Mouse (Mus musculus) stomach, embryonic 16.5 days (tissue): ENCODE data around the gene Rufy1. TPM values are rescaled to one million over a fixed set of nuclear protein-coding genes. Genes with fewer than 3 reads are reported as not detected.

Source experiments
- ATAC-seq: fragments of 200-750 bp; cut with Nextera tagmentation; 2 replicates; pipeline ENCODE4 v1.8.0; 2017; ENCODE audit warnings: moderate number of reproducible peaks, moderate TSS enrichment; ENCODE audit not compliant: insufficient read depth, low FRiP score
- H3K27ac ChIP-seq: fragments of 300-500 bp; sonication (generic); 2 replicates; pipeline ENCODE4 v1.5.1; 2014; ENCODE audit warnings: low read length
- H3K27me3 ChIP-seq: fragments of 300-500 bp; sonication (generic); 2 replicates; pipeline ENCODE4 v1.6.1; 2014; ENCODE audit warnings: low read length, control low read depth, mixed read lengths; ENCODE audit not compliant: control insufficient read depth, insufficient read depth
- H3K36me3 ChIP-seq: fragments of 300-500 bp; sonication (generic); 2 replicates; pipeline ENCODE4 v1.6.1; 2014; ENCODE audit warnings: low read length; ENCODE audit not compliant: control insufficient read depth, insufficient read depth
- H3K4me1 ChIP-seq: fragments of 300-500 bp; sonication (generic); 2 replicates; pipeline ENCODE4 v1.6.1; 2014; ENCODE audit warnings: low read length, control low read depth, mixed read lengths; ENCODE audit not compliant: control insufficient read depth, insufficient read depth
- H3K4me2 ChIP-seq: fragments of 300-500 bp; sonication (generic); 2 replicates; pipeline ENCODE4 v1.6.1; 2014; ENCODE audit warnings: low read depth, low read length, mixed read lengths
- H3K4me3 ChIP-seq: fragments of 300-500 bp; sonication (generic); replicated peaks from 2 replicates; pipeline ENCODE4 v1.5.1; 2014; ENCODE audit warnings: mild to moderate bottlenecking, low read length
- H3K9ac ChIP-seq: fragments of 300-500 bp; sonication (generic); 2 replicates; pipeline ENCODE4 v1.6.1; 2014; ENCODE audit warnings: low read length
- H3K9me3 ChIP-seq: fragments of 300-500 bp; sonication (generic); replicated peaks from 2 replicates; pipeline ENCODE4 v1.6.1; 2016; ENCODE audit warnings: low read length, control low read depth; ENCODE audit not compliant: control insufficient read depth
- WGBS: fragments of 180-500 bp; shearing (Covaris S2); extraction: QIAGEN DNeasy Blood & Tissue Kit; methylation state at CpG from one replicate; pipeline ENCODE4 v1.1.7; 2014; 5-methylcytosine and 5-hydroxymethylcytosine counted together
- polyA plus RNA-seq: library from polyadenylated mRNA; unstranded; fragments of >200 nt; fragmentation: Nextera tagmentation; extraction: Ambion mirVana; gene quantifications from 2 replicates; pipeline ENCODE4 v1.2.1, GENCODE M21; 2015

Rufy1 gene
- 19.5 and 20.2 TPM in 2 replicates for polyA plus RNA-seq

DNA sequence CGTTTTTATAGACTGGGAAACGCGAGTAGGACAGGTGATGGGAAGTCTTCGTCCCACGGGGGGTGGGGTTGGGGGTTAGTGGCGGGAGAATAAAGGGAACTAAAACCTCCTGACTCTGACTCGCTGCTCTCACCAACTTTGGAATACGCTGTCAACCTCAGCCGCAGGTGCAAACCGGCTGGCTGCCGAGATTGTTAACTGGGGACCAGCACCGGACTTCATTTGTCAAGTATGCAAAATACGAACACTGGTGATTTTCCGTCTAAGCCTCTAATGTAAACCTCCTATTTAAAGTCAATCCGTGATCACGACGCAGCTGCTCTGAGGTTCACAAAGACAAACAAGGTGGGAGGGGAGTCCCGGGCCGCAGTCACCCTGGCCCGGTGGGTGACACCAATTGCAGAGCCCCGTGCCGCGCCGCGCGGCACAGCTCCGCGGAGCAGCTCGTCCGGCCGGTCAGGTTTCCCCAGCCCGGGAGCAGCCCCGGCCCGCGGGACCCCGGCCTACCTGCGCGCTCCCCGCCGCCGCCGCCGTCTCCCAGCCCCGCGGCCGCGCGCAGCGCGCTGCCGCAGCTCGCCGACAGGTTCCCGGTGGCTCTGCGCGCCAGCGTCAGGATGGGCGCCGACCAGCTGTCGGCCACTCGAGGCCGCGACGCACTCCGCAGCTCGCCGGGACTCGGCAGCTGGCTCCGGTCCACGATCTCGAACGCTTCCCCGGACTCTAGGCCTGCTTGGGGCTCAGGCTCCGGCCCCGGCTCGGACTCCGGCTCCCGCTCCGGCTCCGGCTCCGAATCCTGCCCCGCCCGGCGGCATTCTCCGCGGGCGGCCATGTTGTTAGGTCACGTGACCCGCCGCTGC lies at the start of gene Rufy1:
Gene Rufy1 (minus strand): TSS at position 849 of the 857 bp plus-strand sequence.
- Histone ChIP-seq H3K9ac (peak within 1 kb of the TSS; percentile 87), H3K36me3 (no peaks in the 10 kb centered on the region), H3K4me2 (peak within 1 kb of the TSS; percentile 76), H3K4me3 (peak within 1 kb of the TSS; percentile 84), H3K27me3 (no peaks in the 10 kb centered on the region), H3K9me3 (no peaks in the 10 kb centered on the region), H3K27ac (peak within 1 kb of the TSS; percentile 93), H3K4me1 (peaks cover 10% of the 10 kb centered on the region)
- ATAC-seq = peak; percentile 84
- under 1% methylated on average over 90 of the region's 90 CpGs for WGBS

DNA sequence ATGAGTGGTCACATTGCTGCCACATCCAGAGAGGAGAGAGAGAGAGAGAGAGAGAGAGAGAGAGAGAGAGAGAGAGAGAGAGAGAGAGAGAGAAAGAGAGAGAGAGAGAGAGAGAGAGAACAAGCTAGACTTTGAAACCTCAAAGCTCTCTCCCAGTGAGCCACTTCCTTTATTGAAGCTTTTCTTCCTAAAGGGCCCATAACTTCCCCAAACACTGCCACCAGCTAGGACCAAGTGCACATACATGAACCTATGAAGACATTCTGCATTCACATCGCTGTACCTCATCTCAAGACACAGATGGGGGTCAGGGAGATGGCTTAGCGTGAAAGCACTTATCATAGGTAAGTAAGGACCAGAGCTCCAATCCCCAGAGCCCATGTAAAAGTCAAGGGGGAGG lies 47.1 kb upstream of the Rufy1 start:
- ATAC-seq = no peak
- no peaks in the 10 kb centered on the region for H3K9me3 ChIP-seq
- no peak overlapping the region for H3K9ac ChIP-seq
- H3K27ac ChIP-seq = no peak overlapping the region
- 90% methylated on average over 2 of the region's 2 CpGs for WGBS
- no peaks in the 10 kb centered on the region for H3K27me3 ChIP-seq
- no peaks in the 10 kb centered on the region for H3K36me3 ChIP-seq
- H3K4me3 ChIP-seq = no peak overlapping the region
- H3K4me2 ChIP-seq = no peak overlapping the region
- H3K4me1 ChIP-seq = 0 out of 2 replicates have a peak, but pooled peaks cover 3% of the 10 kb centered on the region

DNA sequence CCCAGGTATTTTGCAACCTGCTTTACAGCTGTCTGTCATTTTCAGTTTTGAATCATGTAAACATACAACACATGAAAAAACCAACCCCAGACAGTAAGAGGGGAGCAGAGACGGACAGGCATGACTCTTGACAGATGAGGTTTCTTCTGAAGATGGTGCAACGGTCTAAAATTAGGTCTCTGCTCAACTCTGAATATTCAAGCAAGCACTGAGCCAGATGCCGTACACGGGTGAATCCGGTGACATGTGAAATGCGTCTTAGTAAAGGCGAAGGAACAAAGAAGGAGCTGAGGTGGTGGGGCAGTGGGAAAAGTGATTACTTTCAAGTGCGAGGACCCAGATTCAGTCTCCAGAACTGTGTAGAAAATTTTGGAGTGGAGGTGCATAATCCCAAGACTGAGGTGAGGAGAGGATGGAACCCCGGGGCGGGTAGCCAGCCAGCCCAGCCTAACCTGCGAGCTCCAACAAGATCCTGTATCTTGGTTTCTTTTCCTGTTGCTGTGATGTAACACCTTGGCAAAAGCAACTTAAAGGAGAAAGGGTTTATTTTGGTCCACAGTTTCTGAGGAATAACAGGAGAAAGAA lies 46.7 kb upstream of the Rufy1 start:
- no peaks in the 10 kb centered on the region for H3K36me3 ChIP-seq
- no peaks in the 10 kb centered on the region for H3K27me3 ChIP-seq
- H3K4me3 ChIP-seq = no peak overlapping the region
- no peak overlapping the region for H3K9ac ChIP-seq
- no peak overlapping the region for H3K4me2 ChIP-seq
- H3K27ac ChIP-seq = no peak overlapping the region
- 70% methylated on average over 11 of the region's 11 CpGs for WGBS
- H3K4me1 ChIP-seq = 0 out of 2 replicates have a peak, but pooled peaks cover 3% of the 10 kb centered on the region
- no peaks in the 10 kb centered on the region for H3K9me3 ChIP-seq
- no peak for ATAC-seq

DNA sequence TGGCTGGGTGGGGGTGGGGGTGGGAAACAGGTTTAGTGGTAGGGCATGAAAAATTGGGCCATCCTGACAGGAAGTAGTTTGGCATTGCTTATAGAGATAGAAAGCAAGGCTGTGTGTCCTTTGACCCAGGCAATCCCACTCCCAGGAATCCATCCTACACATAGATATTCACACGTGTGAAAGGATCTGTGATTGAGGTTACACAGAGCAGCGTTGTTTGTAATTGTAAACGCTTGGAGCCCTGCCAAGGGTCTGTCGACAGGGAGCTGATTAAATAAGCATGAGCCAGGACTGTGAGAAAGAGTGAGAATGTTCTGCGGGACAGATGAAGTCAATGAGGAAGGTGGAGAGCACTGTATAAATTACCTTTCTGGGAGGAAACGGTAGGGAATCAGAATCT lies 46.0 kb upstream of the Rufy1 start:
- Histone ChIP-seq H3K4me1 (0 out of 2 replicates have a peak, but pooled peaks cover 3% of the 10 kb centered on the region), H3K4me2 (no peak overlapping the region), H3K36me3 (no peaks in the 10 kb centered on the region), H3K27ac (no peak overlapping the region), H3K4me3 (no peak overlapping the region), H3K9ac (no peak overlapping the region), H3K27me3 (no peaks in the 10 kb centered on the region), H3K9me3 (no peaks in the 10 kb centered on the region)
- WGBS = 14% methylated on average over 6 of the region's 6 CpGs
- 0 out of 2 replicates have a peak, but pooled peaks have one; percentile 29 for ATAC-seq

DNA sequence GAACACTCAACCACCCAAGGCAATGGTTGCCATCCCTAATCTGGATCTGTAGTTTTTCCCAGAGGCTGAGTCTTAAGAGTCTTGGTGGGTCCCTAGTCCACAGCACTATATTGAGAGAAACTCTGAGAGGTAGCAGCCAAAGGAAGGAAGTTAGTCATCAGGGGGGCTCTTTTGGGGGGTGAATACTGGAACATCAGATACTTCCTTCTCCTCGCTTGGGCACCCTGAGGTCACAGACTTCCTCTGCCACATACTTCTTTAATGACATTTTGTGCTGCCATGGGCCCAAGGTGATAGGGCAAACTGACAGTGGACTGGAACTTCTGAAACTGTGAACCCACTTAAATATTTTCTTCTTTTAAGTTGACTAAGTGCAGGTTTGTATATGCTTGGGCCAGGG lies 43.0 kb upstream of the Rufy1 start:
- 81% methylated on average over 1 of the region's 1 CpGs for WGBS
- H3K36me3 ChIP-seq = no peaks in the 10 kb centered on the region
- H3K9ac ChIP-seq = no peak overlapping the region
- H3K4me3 ChIP-seq = no peak overlapping the region
- no peak overlapping the region for H3K4me2 ChIP-seq
- no peaks in the 10 kb centered on the region for H3K27me3 ChIP-seq
- 0 out of 2 replicates have a peak, but pooled peaks cover 4% of the 10 kb centered on the region for H3K9me3 ChIP-seq
- 0 out of 2 replicates have a peak, but pooled peaks cover 3% of the 10 kb centered on the region for H3K4me1 ChIP-seq
- H3K27ac ChIP-seq = no peak overlapping the region
- ATAC-seq = no peak

DNA sequence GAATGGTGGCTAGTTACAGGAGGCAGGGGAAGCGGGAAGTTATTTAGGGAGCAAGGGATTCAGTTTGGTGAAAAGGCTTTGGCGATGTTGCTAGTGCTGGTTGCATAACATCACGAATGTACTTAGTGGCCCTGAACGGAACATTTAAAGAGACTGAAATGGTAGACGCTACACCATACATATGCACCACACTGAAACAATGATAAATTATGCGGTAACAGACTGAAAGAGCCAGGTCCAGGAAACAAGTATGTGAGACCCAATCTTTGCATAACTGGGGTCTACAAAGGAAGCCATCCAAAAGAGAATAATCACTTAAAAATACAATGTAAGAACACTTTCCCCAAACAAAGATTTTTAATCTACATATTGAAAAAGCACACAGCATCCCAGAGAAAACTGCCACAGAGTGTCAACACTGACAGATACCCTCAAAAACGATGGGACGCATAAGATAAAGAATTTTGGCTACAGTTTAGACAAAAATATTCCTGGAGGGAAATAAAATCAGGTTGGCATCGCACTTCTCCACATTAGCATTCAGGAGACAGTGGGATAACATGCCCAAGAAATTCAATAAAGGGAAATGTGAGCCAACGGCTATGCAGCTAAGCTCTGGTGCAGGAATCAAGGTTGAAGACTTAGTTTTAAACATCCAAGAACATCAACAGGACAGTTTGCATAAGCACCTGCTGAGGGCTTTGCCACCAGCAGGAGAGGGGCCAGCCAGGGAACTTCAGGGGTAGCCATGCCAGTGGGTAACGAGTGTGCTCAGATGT lies 41.4 kb upstream of the Rufy1 start:
- Histone ChIP-seq H3K36me3 (no peaks in the 10 kb centered on the region), H3K4me2 (no peak overlapping the region), H3K27ac (no peak overlapping the region), H3K9ac (no peak overlapping the region), H3K9me3 (0 out of 2 replicates have a peak, but pooled peaks cover 4% of the 10 kb centered on the region), H3K27me3 (no peaks in the 10 kb centered on the region), H3K4me3 (no peak overlapping the region), H3K4me1 (0 out of 2 replicates have a peak, but pooled peaks cover 3% of the 10 kb centered on the region)
- 89% methylated on average over 11 of the region's 11 CpGs for WGBS
- ATAC-seq = no peak

DNA sequence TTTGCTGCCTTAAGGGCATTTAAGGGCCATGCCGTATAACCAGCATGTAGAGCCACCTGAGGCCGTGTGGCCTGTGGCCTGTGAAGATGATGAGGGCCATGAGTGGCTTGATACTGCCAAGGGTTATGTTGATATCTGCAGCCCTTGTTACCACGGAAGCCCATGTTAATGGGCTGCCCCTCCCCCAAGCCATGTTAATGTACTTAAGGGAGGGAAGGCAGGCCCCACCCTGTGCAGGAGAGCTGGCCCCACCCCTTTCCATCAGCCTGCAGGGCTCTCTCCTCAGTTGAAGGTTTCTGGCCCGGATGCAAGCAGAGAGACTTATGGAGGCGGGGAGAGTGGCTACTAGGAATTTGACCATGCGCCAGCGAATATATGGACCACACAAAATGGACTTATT lies 30.6 kb upstream of the Rufy1 start:
- Histone ChIP-seq H3K4me1 (0 out of 2 replicates have a peak, but pooled peaks cover 8% of the 10 kb centered on the region), H3K4me2 (no peak overlapping the region), H3K4me3 (no peak overlapping the region), H3K9ac (no peak overlapping the region), H3K27ac (no peak overlapping the region), H3K36me3 (no peaks in the 10 kb centered on the region), H3K27me3 (no peaks in the 10 kb centered on the region), H3K9me3 (no peaks in the 10 kb centered on the region)
- ATAC-seq = no peak
- 72% methylated on average over 7 of the region's 7 CpGs for WGBS

DNA sequence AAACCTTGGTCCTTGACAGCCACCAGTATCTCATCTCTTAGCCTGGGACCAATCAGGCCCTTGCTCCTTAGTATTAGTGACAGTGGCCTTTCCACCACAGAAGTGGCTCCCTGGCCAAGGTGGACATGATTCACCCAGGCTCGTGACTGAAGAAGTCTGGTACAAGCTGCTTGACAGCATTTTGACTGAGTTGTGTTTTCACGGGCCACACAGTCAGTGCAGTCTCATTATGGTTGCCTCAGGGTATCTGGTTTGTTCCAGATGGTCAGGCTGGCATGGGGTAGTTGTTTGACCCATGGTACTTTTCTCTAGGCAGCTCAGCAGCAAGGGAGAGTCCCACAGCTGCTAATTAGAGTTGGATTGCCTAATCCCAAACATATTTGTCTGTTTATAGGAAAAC lies 28.3 kb upstream of the Rufy1 start:
- no peaks in the 10 kb centered on the region for H3K27me3 ChIP-seq
- H3K9me3 ChIP-seq = no peaks in the 10 kb centered on the region
- no peak overlapping the region for H3K4me3 ChIP-seq
- H3K36me3 ChIP-seq = no peaks in the 10 kb centered on the region
- no peak overlapping the region for H3K9ac ChIP-seq
- no peak overlapping the region for H3K4me2 ChIP-seq
- WGBS = 72% methylated on average over 2 of the region's 2 CpGs
- H3K4me1 ChIP-seq = 0 out of 2 replicates have a peak, but pooled peaks cover 8% of the 10 kb centered on the region
- no peak for ATAC-seq
- H3K27ac ChIP-seq = no peak overlapping the region
